Mouse (Mus musculus): ENCODE results near the gene Recql5.

- TF ChIP-seq POLR2A (IDR thresholded peaks at IDR 0.05; ENCODE audit: insufficient read depth, low read depth, low read length) (no peak), CTCF (IDR thresholded peaks at IDR 0.05) (no peak)
Measured at GRCm38 (mm10) chr11:115950719-115951118, 17.4 kb upstream of the Recql5 start.

Data from heart, adult 2 months (tissue).